Mouse (Mus musculus) gastrocnemius, postnatal 4 days (tissue): ENCODE data around the gene Pknox2. TPM values are rescaled to one million over a fixed set of nuclear protein-coding genes. Genes with fewer than 3 reads are reported as not detected.

Source experiments
- DNase-seq, 2 experiments: peaks; one replicate each; pipeline ENCODE4 v3.0.0; 2021 to 2022; ENCODE audit warnings: low spot score in 2 of 2, mixed read lengths in 2 of 2
- total RNA-seq, 2 experiments: library from RNA; stranded (reverse); gene quantifications; 2 replicates each; pipeline ENCODE4 v1.2.3; 2021

Pknox2 gene
- total RNA-seq, 2 experiments from 2014 or later: 24.6 to 28.4 TPM

GRCm38 (mm10) chr9:36948181-36948580, 199.0 kb downstream of the Pknox2 start:
- no peak for DNase-seq

DNA sequence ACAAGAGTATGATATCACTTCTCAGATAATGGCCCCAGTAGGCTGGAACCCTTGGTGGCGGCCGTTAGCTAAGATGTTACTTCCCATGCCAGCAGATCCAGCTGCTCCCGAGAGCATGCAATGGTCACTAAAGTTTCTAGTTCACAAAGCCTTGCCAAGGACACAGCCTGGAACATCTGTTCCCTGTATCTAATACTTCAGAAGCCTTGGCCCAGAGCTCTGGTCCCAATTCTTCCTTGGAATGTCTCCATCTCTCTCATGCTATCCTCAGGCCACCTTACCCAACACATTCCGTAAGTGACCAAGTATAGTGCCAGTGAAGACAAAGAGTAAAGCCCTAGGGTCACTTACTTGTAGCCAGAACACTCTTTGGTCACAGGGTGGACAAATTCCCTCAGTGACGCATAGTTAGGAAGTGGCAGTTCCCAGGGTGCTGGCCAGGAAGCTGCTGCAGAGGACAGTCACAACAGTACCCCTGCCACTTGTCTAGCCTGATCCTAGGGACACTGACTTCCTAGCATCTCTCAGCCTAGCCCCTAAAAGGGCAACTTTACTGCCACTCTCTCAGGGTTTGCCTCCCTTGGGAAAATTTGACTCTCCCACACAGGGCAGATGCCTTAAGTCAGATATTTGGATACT, 200.0 kb downstream of the Pknox2 start:
- DNase-seq: peak in 1 of 2 experiments; percentile 33

DNA sequence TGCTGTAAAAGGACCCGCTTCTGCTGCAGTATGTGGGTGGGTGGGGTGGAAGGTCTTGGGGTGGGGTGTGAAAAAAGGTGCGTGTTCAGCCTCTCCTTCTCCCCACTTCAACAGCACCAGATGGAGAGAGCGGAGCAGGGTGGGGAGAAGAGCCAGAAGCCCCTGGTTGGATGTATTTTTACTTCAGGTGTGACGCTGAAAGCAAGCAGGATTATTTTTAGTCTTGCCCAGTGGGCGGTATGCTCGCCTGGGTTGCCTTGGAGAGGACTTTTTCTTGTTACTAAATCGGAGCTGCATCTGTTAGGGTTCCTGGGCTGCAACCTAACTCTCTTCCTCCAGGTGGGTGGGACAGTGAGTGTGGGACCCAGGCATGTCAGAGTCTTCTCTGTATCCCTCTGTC, 202.4 kb downstream of the Pknox2 start:
- DNase-seq: no peak

- DNase-seq: no peak
Measured at GRCm38 (mm10) chr9:36942561-36942960, 204.6 kb downstream of the Pknox2 start.

- DNase-seq: no peak
Measured at GRCm38 (mm10) chr9:36942131-36942530, 205.1 kb downstream of the Pknox2 start.

- DNase-seq: no peak
Measured at GRCm38 (mm10) chr9:36941565-36941964, 205.6 kb downstream of the Pknox2 start.

- DNase-seq: no peak
Measured at GRCm38 (mm10) chr9:36938601-36939078, 208.6 kb downstream of the Pknox2 start.

DNA sequence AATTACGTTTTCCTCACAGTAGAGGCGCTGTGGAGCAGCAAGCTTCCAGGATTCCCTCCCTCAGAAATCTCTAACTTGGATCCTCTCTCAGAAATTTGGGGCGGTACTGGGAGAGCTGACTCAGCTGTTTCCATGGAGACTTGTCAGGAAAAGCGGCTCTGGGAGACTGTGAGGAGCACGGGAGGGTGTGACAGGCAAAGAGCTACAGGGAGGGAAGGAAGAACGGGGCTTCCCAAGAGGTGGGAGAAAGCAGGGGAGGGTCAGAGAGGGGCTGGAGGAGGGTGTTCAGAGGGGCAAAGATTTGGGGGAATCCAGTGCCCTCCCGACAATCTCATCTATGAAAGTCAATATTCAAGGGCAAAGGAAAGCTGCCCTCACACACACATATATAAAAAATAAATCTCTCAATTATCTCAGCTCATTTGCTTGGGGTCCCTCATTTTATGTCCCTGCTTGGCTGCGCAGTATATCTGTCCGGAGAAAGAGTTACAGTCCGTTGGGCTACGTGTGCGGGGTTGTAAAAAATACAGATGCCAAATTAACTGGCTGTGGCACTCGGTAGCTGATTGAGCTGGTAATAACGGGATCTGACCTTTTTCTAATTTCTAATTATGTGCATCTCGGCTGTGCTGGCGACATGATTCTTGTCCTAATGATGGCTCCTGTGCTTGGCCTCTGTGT, 213.3 kb downstream of the Pknox2 start:
- DNase-seq: peak; percentile 39 to 71

DNA sequence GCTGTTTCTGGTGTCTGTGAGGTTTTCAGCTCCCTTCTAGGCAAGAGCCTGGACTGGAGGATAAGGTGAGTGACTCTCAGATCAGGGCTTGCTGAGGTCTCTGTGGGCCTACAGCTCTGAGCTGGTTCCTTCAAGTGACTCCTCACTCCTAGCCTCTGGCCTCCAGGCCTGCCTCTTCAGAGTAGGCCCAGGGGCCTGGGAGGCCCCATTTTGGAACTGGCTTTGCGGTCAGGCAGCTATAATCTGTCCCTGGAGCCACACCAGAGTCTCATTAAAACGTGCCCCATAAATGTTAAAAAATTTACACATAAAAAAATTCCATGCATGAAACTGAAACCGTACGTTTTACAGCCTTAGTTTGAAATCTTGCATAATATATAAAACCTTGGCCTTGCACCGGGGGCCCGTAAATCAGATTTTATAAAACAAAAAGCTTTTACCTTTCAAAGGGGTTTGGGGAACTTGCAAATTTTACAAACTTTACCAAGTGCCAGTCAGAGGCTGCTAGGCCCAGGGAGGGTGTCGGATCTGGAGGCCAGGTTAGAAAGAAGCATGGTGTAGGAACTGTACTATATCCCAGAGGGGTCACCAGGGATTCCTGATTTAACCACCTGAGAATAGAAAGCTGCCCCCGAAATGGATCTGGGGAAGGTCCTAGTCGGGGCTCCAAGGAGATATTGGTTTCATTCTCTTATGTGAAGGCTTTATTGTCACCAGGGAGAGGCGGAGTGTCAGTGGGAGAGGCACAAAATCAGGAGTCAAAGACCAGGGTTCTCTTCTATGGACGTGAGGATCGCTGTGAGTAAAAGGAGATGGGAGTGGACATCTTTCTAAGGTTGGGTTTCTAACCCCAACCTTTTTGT, 214.0 kb downstream of the Pknox2 start:
- no peak for DNase-seq

- no peak for DNase-seq
Measured at GRCm38 (mm10) chr9:36931657-36932056, 215.6 kb downstream of the Pknox2 start.

GRCm38 (mm10) chr9:36923753-36924152, 223.5 kb downstream of the Pknox2 start:
- DNase-seq: no peak

- no peak for DNase-seq
Measured at GRCm38 (mm10) chr9:36921718-36922415, 225.3 kb downstream of the Pknox2 start.

DNA sequence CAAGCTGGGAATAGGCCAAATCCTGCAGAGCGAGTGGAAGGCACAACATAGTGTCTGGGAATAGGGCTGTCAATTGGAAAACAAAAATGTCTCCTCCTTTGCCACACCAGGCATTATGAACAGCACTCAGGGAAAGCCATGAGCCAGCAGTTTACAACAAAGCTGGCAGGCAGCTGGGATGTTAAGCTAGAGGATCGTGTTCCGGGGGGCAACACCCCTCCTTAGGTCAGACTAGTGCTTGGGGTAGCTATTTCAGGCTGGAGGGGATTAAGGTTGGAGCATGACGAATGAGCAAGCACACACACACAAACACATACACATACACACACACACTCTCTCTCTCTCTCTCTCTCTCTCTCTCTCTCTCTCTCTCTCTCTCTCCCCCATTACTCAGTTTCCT, 227.7 kb downstream of the Pknox2 start:
- DNase-seq: no peak

DNA sequence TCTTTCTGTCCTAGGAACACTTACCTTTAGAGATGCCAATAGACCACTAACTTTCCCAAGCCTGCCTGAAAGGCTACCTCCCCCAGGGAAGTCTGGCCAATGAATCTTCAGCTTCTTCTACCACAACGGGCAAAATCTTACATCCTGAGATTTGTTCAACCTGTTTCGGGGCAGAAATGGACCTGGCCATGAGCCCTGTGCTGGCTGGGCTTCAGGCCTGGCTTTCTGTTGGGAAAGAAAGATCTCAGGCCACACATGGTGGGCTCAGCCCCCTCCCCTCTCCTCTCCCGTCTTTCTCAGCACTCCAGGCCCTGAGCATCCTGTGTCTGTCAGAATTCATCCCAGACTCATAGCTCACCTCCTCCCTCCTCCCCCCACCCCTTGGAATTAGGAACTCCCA, 228.6 kb downstream of the Pknox2 start:
- no peak for DNase-seq

DNA sequence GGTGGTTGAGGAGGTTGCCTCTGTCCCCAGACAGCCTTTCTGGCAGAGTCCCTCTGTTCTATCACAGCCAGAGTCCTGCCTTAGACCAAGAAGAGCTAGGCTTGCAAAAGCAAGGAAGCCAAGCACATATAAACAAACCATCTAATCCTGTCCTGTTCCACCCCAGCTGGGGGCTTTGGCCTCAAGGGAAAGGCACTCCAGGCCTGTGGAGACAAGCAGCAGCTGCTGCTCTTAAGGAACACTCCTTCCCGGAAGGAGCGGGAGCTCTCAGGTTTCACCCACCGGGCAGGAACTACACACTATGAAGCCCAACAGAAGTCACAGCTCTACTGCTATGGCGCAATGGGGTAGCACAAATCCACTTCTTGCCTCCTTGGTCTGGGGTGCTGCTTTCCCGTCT, 230.3 kb downstream of the Pknox2 start:
- DNase-seq: peak in 1 of 2 experiments; percentile 30

- peak; percentile 70 to 77 for DNase-seq
Measured at GRCm38 (mm10) chr9:36916362-36916761, 230.8 kb downstream of the Pknox2 start.

- no peak for DNase-seq
Measured at GRCm38 (mm10) chr9:36905452-36905851, 241.8 kb downstream of the Pknox2 start.

GRCm38 (mm10) chr9:36900464-36900863, 246.7 kb downstream of the Pknox2 start:
- no peak for DNase-seq

- peak in 1 of 2 experiments; percentile 22 for DNase-seq
Measured at GRCm38 (mm10) chr9:36898560-36898959, 248.6 kb downstream of the Pknox2 start.

DNA sequence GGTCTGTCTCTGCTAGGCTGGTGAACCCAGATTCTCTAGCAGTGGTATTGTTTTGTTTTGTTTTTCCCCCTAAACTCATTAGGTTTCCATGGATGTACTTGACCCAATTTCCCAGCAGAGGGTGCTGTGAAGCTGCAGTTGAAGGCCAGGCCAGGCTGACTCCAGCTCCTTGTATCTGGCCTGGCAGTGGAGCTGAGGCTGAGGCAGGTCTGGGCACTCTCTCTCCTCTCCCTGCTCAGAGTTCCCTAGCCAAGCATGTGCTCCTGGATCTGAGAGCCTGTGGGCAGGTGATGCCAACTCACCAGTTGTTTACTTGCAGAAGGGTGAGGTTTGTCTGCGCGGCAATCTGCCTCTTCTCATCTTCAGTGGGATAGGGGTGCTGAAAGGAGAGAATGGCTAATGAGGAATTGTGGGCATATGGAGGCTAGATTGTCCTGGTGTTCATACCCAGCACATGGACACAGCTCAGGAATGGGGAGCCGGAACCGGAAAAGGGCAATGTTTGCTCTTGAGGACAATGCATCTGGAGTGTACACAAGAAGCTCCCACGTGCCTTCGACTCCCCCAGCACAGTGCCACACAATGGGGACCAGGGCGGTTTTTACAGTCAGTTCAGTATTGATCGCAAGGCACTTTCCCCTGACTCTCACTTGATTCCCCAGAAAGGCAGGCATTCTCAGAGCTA, 252.1 kb downstream of the Pknox2 start:
- peak; percentile 28 to 55 for DNase-seq

DNA sequence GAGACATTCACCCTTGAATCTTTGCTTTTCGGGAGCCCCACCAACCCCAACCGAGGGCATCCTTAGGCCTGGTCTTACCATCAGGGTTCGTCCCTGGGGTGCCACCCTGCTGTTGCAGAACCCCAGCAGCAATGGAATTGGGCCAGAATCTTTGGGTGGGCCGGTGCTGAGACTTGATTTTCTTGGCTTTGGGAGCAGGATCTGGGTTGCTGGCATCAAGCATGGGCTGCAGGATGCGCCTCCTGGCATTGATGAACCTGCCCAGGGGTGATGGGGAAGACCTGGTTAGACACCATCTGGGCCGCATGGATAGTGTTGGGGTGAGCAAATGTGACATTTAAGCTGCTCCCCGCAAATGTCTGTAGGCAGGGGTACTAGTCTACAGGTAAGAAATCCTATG, 253.0 kb downstream of the Pknox2 start:
- no peak for DNase-seq
